Mouse (Mus musculus): ENCODE data around the gene Isca2.

The Isca2 gene

DNA sequence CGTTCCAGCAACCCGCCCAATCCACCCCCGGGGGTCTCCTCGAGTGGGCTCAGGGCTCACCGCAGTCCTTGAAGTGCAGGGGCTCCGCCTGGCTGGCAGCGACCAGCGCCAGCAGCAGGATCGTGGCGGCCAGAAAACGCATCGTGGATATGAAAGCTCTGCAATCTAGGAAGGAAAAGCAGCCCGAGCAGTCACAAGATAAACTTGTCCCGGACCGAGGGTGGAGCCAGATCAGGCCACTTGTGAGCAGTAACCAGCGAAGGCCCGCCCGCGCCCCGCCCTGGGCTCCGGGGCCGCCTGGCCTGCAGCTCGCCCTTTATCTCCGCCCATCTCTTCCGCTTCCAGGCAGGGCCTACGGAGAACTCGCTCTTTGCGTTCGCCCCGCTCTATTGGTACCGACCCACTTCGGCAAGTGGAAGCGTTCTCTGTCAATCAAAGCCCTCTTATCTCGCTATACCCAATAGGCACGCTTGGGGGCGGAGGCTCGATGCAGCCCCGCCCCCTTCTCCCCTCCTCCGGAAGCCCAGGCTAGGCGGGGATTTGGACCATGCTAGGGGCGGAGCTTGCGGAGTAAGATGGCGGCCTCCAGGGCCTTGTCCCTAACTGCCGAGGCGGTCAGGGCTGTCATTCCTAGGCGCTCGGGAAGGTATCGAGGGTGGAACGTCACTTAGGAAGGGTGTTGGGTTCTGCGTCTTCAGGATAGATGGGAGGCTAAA, at the start of gene Isca2, which contains the start of gene Npc2:
Isca2 (plus strand) TSS at position 526 of the 716 bp plus-strand sequence.
Npc2 (minus strand) TSS at position 427 of the 716 bp plus-strand sequence.
- peak; percentile 98 to 99 for DNase-seq

GRCm38 (mm10) chr12:84726391-84726790, 46.7 kb upstream of the Isca2 start:
- DNase-seq, result peak in 1 of 2 experiments; percentile 41

DNA sequence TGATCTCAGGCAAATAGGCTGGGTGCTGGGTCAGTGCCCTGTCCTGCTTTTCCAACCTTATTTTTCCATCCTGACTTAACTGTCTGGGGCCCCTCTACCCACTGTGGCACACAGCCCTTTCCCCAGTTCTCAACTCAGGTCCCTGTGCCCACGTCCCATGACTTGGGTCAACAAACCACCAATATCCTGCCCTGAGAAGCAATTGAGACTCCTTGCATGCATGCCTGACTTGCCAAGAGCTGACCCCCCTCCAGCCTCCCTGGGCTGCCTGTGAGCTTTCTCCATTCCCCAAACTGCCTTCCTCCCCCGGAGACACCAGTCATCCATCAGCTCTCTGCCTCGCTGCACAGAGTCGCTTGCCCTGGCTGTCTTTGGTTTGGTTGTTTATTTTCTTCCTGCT, 46.1 kb upstream of the Isca2 start:
- no peak for DNase-seq

GRCm38 (mm10) chr12:84727434-84727833, 45.6 kb upstream of the Isca2 start:
- DNase-seq, result no peak

DNA sequence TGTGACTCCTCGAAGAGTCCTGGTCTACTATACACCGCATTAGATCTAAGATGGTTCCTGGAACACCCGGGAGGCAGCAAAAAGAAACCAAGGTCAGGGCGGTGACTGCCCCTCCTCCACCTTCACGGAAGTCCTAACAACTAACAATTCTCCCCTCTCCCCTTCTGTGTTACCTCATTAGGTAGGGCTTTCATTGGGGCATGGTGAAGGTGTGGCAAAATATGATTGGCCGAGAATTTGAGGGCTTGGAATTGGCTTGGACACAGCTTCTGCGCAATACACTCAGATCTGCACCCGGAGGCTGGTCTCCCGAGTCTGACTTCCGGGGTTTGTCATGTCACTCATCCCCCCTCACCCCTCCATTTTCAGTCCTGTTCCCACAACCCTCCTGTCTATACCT, 44.6 kb upstream of the Isca2 start:
- DNase-seq, result no peak

- peak; percentile 48 to 61 for DNase-seq
Measured at GRCm38 (mm10) chr12:84733366-84733765, 39.7 kb upstream of the Isca2 start.

GRCm38 (mm10) chr12:84743496-84743895, 29.6 kb upstream of the Isca2 start:
- DNase-seq, result no peak

DNA sequence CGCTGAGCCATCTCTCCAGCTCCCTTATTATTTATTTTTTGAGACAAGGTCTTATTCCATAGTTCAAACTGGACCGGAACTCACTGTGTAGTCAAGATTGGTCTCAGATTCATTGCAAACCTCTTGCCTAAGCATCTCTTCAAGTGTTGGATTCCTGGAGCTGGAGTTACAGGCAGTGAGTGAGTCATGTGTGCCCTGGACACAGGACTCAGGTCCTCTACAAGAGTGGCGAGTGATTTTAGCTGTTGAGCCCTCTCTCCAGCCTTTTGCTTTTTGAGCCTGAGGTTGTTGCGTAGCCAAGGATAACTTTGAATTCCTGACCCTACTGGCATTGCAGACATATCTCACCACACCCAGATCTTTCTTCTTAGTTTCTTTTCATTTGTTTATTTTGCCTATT, 27.4 kb upstream of the Isca2 start:
- DNase-seq, result no peak

DNA sequence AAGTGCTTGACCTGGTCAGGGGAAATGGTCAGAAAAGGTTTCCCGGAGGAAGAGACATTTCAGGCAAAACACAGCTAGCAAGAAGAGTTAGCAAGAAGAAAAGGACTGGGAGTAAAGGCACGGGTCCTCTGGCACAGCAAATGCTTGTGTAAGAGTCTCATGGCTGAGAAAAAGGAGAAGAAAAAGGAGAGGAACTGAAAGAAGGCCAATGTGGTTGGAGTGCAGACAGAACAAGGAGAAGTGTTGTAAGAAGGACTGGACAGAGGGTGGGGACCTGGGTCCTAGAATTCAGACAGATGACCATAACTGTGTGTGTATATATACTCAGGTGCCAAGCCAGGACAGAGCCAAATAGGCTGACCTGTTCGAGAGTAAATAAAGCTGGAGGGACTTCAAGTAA, 24.9 kb upstream of the Isca2 start:
- DNase-seq, result no peak

DNA sequence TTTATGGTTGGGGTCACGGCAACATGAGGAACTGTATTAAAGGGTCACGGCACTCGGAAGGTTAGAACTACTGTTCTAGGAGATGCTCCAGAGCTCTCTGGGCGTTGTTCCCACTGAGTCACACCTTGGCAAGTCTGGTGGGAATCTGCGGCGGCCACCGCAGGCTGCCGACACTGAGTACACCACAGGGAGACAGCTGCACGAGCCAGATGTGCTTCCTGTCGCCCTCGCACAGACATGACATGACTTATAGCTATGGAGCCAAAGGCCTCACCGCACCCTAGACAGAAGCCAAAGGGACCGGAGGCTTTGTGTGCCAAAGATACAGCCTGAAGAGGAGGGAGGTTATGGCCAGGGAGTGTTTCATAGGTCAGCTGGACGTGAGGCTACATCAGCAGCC, 22.4 kb upstream of the Isca2 start:
- DNase-seq, result peak in 1 of 2 experiments; percentile 38

DNA sequence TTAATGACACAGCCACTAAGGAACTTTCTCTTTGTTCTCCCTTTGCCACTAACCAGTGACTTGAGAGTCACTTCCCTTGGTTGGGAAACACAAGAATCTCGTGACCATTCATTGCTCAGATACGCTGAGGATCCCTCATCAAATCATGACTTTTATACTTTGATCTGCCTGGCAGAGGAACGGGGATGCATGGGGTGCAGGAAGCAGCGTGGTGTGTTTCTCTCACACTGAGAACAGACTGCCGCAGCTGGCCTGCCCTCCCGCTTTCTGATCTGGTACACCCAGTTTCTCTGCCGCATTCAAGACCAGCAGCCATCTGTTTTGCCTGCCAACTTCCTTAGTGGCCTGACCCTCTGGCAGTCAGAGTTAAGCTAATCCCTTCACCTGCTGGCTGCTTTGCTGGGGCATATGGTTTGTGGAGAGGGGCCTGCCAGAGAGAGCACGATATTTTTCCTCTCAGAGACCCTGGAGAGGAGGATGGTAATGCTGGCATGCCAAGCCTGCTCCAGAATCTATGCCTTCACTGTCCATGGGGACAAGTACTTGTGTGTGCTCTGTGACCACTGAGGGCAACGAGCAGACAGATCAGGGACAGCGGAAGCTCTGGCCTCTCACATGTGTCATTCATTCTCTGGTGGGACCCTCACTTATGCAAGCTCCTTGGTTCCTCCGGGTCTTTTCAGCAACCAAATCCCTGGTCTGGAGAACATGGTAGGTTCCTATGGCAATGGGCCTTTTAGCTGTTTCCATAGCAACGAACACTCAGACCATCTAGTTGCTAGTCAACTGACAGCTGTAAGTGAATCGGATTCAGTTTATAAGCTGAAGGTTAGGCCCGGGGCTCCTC, 20.7 kb upstream of the Isca2 start:
- DNase-seq, result peak; percentile 85 to 90

DNA sequence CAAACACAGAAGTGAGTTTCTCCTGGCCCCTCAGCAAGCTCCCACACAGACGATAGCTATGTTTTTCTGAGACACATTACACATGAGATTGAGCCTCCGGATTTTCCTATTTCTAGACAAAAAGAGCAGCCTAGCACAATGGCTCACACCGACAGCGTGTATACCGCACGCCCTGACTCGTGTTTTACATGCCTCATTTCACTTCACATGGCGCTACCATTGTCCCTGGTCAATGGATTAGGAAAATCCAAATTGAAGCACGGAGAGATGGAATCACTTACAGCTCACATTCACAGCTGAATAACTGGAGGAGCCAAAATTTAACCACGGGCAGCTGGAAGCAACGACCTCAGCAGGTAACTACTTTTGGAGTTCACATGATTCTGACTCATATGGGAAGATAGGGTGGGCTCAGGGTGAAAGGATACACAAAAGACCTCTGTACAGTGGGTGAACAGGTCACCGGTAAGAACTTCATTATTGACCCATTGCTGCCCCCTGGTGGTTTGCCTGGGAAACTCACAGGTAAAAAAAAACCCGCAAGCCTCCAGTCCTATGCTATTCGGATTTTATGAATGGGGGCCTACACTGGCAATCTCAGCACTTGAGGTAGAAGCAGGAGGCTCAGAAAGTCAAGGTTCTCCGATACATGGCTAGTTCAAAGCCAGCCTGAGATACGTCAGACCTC, 17.9 kb upstream of the Isca2 start:
- DNase-seq, result peak; percentile 89 to 92

GRCm38 (mm10) chr12:84756016-84756415, 17.0 kb upstream of the Isca2 start:
- no peak for DNase-seq

GRCm38 (mm10) chr12:84759063-84759462, 14.0 kb upstream of the Isca2 start:
- DNase-seq, result no peak

GRCm38 (mm10) chr12:84762532-84762931, 10.5 kb upstream of the Isca2 start:
- no peak for DNase-seq

- DNase-seq, result no peak
Measured at GRCm38 (mm10) chr12:84763577-84764218, 9.4 kb upstream of the Isca2 start.

DNA sequence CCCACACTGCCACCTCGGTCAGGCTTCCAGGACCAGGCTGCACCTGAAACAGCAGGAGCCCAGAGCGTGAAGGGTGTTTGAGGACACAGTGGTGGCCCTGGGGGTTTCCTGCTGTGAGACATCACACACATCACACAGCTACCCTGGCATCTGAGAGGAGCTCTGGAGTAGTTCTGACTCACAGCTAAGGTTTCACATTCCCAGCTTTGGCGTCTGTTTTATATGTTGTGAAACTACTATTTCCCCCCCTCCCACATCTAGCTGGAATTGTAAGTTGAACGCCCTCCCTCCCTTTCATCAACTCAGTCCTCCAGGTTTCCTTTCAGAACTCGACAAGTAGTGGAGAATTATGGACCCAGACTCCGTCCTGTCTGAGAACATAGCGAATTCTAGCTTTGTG, 8.3 kb upstream of the Isca2 start:
- DNase-seq, result no peak

DNA sequence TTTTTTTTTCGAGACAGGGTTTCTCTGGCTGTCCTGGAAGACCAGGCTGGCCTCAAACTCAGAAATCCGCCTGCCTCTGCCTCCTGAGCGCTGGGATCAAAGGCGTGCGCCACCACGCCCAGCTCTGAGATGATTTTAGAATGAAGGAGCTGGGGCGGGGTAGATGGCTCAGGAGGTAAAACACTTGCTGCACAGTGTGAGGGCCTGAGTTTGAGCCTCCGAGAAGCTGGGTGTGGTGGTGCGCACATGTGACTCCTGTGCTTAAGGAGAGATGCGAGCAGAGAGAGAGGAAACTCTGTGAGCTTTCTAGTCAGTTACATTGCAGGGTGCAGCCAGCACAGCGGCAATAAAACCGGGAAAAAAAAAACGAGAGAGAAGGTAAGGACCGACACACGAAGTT, 7.5 kb upstream of the Isca2 start:
- no peak for DNase-seq

GRCm38 (mm10) chr12:84766113-84766735, 6.8 kb upstream of the Isca2 start:
- DNase-seq, result no peak

DNA sequence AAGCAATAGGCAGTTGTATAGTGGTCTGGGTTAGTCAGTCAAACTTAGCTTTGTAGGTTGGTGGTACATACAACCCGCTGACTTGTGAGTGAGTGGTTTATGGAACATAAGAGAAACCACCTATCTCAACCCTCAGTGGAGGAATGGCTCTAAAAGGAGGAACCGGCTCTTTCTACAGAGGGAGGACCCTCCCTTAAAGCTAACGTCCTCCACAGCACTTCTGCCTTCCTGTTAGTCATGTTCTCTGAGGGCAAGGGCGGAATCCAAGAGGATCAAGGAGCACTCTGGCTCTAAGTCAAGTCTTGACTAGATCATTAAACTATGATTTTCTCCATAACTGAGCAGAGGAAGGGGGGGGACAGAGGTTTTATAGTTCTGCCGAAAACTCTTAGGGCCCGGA, 5.5 kb upstream of the Isca2 start:
- no peak for DNase-seq

- DNase-seq, result no peak
Measured at GRCm38 (mm10) chr12:84769624-84770023, 3.4 kb upstream of the Isca2 start.

DNA sequence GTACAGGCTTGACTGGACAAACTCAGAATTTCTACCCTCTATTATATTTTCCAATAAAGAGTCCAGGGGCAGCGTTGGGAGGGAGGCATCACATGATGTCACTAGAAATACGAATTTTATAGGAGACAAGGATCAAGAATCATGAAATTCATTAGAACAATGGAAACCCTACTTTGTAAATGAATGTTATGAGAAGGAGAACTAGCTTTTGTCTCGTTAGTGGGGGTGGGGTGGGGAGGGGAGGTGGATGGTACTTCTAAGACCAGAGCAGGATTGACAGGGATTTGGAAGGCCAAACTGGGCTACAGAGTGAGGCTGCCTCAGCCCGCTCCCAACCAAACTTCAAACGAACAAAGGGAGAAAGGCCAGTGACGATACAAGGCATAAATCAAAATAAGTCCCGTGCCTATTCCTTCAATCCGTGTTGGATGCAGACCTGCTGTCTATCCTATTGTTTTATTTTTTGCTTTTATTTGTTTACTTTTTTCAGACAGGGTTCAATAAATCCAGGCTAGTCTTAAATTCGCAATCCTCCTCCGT, 1.0 kb upstream of the Isca2 start:
- DNase-seq, result no peak

All from cerebellum, postnatal 10 days (tissue).